Mouse (Mus musculus): ENCODE measurements around the gene Zfp831.

DNA sequence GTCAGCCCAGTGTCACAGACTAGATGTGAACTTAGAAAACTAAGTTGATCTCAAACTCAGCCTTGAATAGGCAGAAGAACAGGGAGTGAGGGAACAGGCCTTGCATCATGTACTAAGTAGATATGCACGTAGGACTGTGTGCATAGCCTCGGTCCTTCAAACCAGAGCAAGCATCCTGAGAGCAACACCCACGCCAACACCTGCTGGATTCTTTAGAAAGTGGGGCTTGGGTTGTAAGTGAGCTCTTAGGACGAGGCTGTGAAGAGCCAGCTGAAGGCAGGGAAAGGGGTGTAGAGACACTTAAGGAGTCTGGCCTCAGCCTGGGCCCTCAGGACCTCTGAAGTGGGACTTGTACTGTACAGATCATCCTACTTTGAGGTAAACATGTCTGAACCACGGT is 12.0 kb downstream of the Zfp831 start:
- no peak for TF ChIP-seq USF2 (conservative IDR thresholded peaks at IDR 0.05; ENCODE audit: low read depth, low read length)
- TF ChIP-seq CHD2 (IDR thresholded peaks at IDR 0.05; ENCODE audit: low read length): no peak
